Mouse (Mus musculus) heart, postnatal 0 days (tissue): ENCODE results near the gene Fchsd2. TPM values are rescaled to one million over a fixed set of nuclear protein-coding genes. Genes with fewer than 3 reads are reported as not detected.

Source experiments
- ATAC-seq: fragments of 200-750 bp; cut with Nextera tagmentation; 2 replicates; pipeline ENCODE4 v1.8.0; 2017; ENCODE audit warnings: low read depth, moderate number of reproducible peaks, moderate library complexity; ENCODE audit not compliant: insufficient read depth
- DNase-seq: peaks from one replicate; pipeline ENCODE4 v3.0.0-alpha.2; 2016; ENCODE audit warnings: low spot score
- H3K27ac ChIP-seq: fragments of 300-500 bp; sonication (generic); 2 replicates; pipeline ENCODE4 v1.5.1; 2014; ENCODE audit warnings: low read depth, mild to moderate bottlenecking
- H3K27me3 ChIP-seq: fragments of 300-500 bp; sonication (generic); 2 replicates; pipeline ENCODE4 v1.6.1; 2014; ENCODE audit warnings: low read length, mixed read lengths; ENCODE audit not compliant: control insufficient read depth, insufficient read depth
- H3K36me3 ChIP-seq: fragments of 300-500 bp; sonication (generic); replicated peaks from 2 replicates; pipeline ENCODE4 v1.6.1; 2014; ENCODE audit warnings: low read length, mixed read lengths; ENCODE audit not compliant: control insufficient read depth, insufficient read depth
- H3K4me1 ChIP-seq: fragments of 300-500 bp; sonication (generic); 2 replicates; pipeline ENCODE4 v1.6.1; 2014; ENCODE audit warnings: antibody characterized with exemption; ENCODE audit not compliant: control insufficient read depth, insufficient read depth
- H3K4me2 ChIP-seq: fragments of 300-500 bp; sonication (generic); 2 replicates; pipeline ENCODE4 v1.6.1; 2014; ENCODE audit warnings: low read depth, mild to moderate bottlenecking, low read length, moderate library complexity
- H3K4me3 ChIP-seq: fragments of 300-500 bp; sonication (generic); 2 replicates; pipeline ENCODE4 v1.5.1; 2014; ENCODE audit warnings: low read depth, low read length
- H3K9ac ChIP-seq: fragments of 300-500 bp; sonication (generic); replicated peaks from 2 replicates; pipeline ENCODE4 v1.6.1; 2014; ENCODE audit warnings: low read depth, low read length, mixed read lengths
- H3K9me3 ChIP-seq: fragments of 300-500 bp; sonication (generic); replicated peaks from 2 replicates; pipeline ENCODE4 v1.6.1; 2016; ENCODE audit warnings: low read length; ENCODE audit not compliant: control insufficient read depth
- CTCF ChIP-seq: IDR thresholded peaks from 2 replicates; pipeline ENCODE4 v1.5.1; 2016; ENCODE audit warnings: antibody characterized with exemption, control low read depth, low read depth
- EP300 ChIP-seq: IDR thresholded peaks from 2 replicates; pipeline ENCODE4 v1.6.1; 2016; ENCODE audit warnings: antibody characterized with exemption, low read depth
- WGBS: fragments of 180-500 bp; shearing (Covaris S2); extraction: QIAGEN DNeasy Blood & Tissue Kit; methylation state at CpG from one replicate; pipeline ENCODE4 v1.1.7; 2014; 5-methylcytosine and 5-hydroxymethylcytosine counted together
- polyA plus RNA-seq: library from polyadenylated mRNA; unstranded; fragments of >200 nt; fragmentation: Nextera tagmentation; extraction: Ambion mirVana; gene quantifications from 2 replicates; pipeline ENCODE4 v1.2.1, GENCODE M21; 2015
- total RNA-seq: library from RNA; depleted of rRNA; stranded (reverse); fragments of >200 nt; gene quantifications from 2 replicates; pipeline ENCODE4 v1.2.3, GENCODE M21; 2014; ENCODE audit warnings: low replicate concordance

The Fchsd2 gene
- total and polyA plus RNA-seq, 2 experiments from 2014 or later, result 8.7 to 19.3 TPM

DNA sequence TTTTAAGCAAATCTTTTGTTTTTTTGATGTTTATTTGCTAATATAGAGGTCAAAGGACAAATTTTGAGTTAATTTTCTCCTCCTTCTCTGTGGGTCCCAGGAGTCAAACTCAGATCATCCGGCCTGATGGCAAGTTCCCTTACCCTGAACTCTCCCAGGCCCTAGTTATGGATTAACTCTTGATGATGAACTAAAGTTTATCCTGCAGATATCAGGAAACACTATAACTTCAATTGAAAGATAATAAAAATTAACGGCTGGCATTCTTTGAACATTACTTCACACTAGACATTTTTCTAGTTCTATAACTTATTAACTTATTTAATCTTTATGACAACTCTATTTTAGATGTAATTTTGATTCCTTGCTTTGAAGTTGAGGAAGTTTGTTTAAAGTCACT, 156.5 kb downstream of the Fchsd2 start:
- no peak for TF ChIP-seq EP300
- no peak for TF ChIP-seq CTCF
- Histone ChIP-seq H3K4me1 (no peaks in the 10 kb centered on the region), H3K4me2 (no peak overlapping the region), H3K9me3 (no peaks in the 10 kb centered on the region), H3K27ac (no peak overlapping the region), H3K36me3 (peaks cover 39% of the 10 kb centered on the region), H3K9ac (no peak overlapping the region), H3K27me3 (no peaks in the 10 kb centered on the region), H3K4me3 (no peak overlapping the region)
- WGBS, result 80% methylated on average over 2 of the region's 2 CpGs
- no peak for ATAC-seq
- DNase-seq, result no peak

GRCm38 (mm10) chr7:101253071-101253470, 160.4 kb downstream of the Fchsd2 start:
- Histone ChIP-seq H3K36me3 (peaks cover 32% of the 10 kb centered on the region), H3K9me3 (no peaks in the 10 kb centered on the region)
- no peak for ATAC-seq

GRCm38 (mm10) chr7:101258482-101258881, 165.8 kb downstream of the Fchsd2 start:
- Histone ChIP-seq H3K4me2 (no peak overlapping the region), H3K4me3 (no peak overlapping the region), H3K27me3 (no peaks in the 10 kb centered on the region), H3K4me1 (no peaks in the 10 kb centered on the region), H3K27ac (no peak overlapping the region), H3K9me3 (no peaks in the 10 kb centered on the region), H3K36me3 (peaks cover 31% of the 10 kb centered on the region), H3K9ac (no peak overlapping the region)
- DNase-seq (no peak), ATAC-seq (no peak)
- TF ChIP-seq EP300 (no peak), CTCF (no peak)

More at GRCm38 (mm10) chr7:101253071-101253470, 160.4 kb downstream of the Fchsd2 start:
- Histone ChIP-seq H3K9ac (no peak overlapping the region), H3K4me3 (no peak overlapping the region), H3K4me1 (no peaks in the 10 kb centered on the region), H3K27me3 (no peaks in the 10 kb centered on the region), H3K27ac (no peak overlapping the region), H3K4me2 (no peak overlapping the region)
- no peak for DNase-seq
- 61% methylated on average over 2 of the region's 2 CpGs for WGBS
- TF ChIP-seq CTCF, result no peak
- TF ChIP-seq EP300, result no peak

GRCm38 (mm10) chr7:101261941-101262546, 169.4 kb downstream of the Fchsd2 start:
- peaks cover 26% of the 10 kb centered on the region for H3K36me3 ChIP-seq
- no peak overlapping the region for H3K4me2 ChIP-seq
- no peak overlapping the region for H3K9ac ChIP-seq
- H3K27ac ChIP-seq, result no peak overlapping the region
- H3K4me1 ChIP-seq, result peaks cover 11% of the 10 kb centered on the region
- WGBS, result 89% methylated on average over 4 of the region's 4 CpGs
- no peaks in the 10 kb centered on the region for H3K27me3 ChIP-seq
- no peaks in the 10 kb centered on the region for H3K9me3 ChIP-seq
- H3K4me3 ChIP-seq, result no peak overlapping the region
- no peak for TF ChIP-seq EP300
- no peak for TF ChIP-seq CTCF
- ATAC-seq, result no peak
- no peak for DNase-seq

- Histone ChIP-seq H3K4me1 (peaks cover 25% of the 10 kb centered on the region), H3K36me3 (peaks cover 26% of the 10 kb centered on the region), H3K4me3 (no peak overlapping the region), H3K27ac (no peak overlapping the region), H3K4me2 (no peak overlapping the region), H3K9ac (no peak overlapping the region), H3K9me3 (no peaks in the 10 kb centered on the region), H3K27me3 (no peaks in the 10 kb centered on the region)
- DNase-seq (no peak), ATAC-seq (no peak)
- TF ChIP-seq CTCF (no peak), EP300 (no peak)
Observed at GRCm38 (mm10) chr7:101263511-101263910, 170.8 kb downstream of the Fchsd2 start.
